Mouse (Mus musculus) lung, postnatal 10 days (tissue): ENCODE data around the gene Traf6.

Experiments
- DNase-seq: peaks from one replicate; pipeline ENCODE4 v3.0.0; 2021

The Traf6 gene

DNA sequence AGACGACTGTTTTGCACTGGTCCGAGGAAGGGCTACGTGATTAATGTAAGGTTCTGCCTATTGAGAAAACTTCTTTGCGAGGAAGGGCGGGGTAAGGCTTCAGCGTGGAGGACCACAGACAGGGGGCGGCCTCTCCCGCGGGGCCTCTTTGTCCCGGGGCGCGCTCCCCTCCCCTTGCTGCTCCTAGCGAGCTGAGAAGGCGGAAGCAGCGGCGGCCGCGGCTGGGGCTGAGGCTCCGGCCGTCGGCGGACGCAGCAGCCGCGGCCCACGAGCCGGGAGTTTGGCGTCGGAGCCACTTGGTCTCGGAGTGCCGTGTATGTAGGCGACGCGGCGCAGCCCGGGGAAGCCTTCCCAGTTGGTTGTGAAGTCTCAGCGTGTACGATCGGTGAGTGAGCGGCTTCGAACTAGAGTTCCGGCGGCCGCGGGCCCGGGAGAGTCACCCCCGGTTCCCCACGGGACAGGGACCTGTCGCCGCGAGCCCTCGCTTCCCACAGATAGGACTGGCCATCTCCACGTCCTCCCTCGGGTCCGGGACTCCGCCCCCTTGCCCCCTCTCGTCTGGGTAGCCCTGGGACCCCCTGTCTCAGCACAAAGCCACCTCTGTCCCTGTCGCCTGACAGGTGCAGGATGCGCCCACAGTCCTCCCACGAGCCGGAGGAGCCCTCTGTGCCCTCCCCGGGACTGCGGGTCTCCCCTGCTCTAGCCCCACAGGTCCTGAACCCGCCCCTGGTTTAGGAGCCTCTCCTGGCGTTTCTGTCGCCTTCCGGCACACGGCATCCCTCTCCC is at the start of gene Traf6:
Traf6 (plus strand) TSS at position 194 of the 786 bp plus-strand sequence.
- DNase-seq, result peak; percentile 95

DNA sequence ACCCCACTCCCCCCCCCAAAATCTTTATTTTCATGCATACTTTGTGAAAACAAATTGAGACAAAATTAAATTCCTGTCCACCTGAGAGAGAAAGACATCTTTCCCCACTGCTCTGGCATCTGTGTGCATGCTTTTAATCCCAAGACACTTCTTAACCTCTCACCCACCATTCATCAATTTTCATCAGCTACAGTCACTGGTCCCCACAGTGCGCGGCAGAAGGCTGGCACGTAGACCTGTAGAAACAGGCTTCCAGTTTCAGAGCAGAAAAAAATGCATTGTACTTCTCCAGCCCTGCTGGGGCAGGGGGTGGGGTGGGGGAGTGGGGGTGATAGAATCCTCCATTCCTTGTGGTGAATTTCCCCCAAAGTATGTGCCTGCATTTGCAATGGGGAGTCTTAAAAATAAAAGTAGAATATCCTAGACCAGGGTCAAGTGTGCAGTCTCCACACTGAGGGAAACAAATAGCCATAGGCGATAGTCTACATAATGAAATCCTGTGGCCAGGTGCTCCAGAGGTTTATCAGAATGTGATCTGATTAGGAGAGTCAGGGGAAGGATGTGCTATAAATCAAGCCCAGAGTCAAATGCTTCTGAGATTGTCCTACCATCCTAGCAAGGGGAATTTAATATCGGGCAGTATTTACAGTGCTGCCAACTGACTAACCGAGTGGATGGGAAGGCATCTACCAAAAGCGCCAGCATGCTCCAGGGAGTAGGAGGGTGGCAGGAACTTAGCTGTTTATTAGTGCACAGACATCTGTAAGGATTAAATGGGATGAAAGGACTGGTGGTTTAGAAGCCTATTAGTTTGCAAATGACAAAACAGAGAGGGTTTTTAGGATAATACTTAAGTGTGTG is 39.0 kb upstream of the Traf6 start:
- DNase-seq, result no peak

DNA sequence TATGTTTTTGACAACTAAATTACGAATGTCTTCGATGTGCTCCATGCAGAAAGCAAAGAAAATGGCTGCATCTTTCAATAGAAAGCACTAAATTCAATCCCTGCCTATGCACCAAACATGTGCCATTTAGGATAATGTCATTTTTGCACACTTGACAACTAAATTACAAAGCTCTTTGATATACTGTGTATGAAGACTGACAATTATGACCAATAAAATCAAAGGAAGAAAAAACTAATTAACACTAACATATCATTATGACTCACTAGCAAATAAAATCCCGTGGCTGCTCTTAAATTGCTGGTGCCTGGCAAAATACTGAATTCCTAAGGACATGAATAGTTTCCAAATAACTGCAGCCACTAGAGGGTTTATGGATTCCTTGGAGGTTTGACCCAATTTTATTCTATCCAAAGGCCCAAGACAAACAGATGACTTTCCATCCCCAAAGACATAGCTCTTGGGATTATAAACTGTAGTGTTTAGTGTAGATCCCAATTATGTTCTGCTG is 38.3 kb upstream of the Traf6 start:
- no peak for DNase-seq

DNA sequence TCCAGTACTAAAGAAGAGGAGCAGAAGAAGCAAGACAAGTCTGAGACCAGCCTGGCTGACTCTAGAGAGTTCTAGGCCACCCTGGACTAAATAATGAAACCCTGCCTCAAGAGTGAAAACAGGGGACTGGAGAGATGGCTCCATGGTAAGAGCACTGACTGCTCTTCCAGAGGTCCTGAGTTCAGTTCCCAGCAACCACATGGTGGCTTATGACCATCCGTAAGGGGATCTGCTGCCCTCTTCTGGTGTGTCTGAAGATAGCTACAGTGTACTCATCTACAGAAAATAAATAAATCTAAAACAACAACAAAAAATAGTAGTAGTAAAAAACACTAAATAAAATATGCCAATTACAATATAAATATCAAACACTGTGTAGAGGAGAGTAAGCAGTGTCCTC is 32.4 kb upstream of the Traf6 start:
- no peak for DNase-seq

DNA sequence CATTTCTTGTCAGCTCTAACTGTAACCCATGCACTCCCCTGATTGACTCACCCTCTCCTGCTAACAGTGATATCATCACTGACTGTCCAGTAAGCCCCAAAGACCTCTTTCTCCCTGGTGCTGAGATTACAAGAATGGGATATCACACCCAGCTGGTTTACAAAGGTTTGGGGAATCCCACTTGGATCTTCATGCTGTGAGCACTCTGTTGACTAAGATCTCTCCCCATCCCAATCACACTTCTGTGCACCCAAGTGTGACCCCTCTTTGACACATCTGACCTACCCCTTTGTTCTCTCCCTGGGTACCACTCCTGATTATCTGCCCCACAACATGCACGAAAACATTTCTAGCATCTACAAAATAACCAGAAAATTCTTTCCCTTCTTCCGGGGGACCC is 29.9 kb upstream of the Traf6 start:
- no peak for DNase-seq

DNA sequence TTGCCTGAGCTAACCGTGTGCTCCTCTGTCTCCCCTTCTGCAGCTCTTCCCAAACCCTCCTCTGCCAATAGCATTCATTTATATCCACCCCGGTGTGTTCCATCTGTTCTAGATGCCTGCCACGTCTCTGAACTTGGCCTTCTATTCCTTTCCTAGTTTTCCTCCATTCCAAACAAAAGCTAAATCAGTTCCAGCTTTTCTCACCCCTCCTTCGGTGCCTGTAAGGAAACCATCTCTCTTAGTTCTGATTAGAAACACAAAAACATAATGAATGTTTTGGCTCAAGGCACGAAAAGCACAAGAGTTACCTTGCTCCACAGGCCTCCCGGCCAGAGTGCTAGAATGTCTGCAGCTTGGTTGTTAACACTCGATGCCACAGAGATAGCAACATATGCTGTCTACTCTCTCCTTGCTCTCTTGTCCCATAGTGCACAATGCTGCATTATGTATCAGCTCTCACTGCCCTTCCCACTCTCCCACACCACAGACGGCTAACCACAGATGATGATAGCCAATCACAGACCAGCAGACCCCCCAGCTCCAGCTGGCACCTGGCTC is 29.0 kb upstream of the Traf6 start, which contains the start of the genes Rag1 and B230118H07Rik:
Rag1 (minus strand) TSS at position 388 of the 558 bp plus-strand sequence.
B230118H07Rik (minus strand) TSS at position 419 of the 558 bp plus-strand sequence.
- no peak for DNase-seq

DNA sequence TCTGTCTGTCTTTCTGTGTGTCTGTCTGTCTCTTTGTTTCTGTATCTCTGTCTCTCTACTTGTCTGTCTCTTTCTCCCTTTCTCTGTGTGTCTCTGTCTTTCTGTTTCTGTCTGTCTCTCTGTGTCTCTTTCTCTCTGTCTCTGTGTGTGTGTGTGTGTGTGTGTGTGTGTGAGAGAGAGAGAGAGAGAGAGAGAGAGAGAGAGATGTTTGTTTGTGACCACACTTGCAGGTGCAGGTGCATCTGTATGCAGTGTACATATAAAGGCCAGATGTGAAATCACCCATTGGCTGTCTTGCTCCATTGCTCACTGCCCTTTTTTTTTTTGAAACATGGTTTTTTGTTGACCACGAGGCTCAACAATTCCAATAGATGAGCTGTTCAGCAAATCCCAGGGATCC is 27.8 kb upstream of the Traf6 start:
- DNase-seq, result no peak

DNA sequence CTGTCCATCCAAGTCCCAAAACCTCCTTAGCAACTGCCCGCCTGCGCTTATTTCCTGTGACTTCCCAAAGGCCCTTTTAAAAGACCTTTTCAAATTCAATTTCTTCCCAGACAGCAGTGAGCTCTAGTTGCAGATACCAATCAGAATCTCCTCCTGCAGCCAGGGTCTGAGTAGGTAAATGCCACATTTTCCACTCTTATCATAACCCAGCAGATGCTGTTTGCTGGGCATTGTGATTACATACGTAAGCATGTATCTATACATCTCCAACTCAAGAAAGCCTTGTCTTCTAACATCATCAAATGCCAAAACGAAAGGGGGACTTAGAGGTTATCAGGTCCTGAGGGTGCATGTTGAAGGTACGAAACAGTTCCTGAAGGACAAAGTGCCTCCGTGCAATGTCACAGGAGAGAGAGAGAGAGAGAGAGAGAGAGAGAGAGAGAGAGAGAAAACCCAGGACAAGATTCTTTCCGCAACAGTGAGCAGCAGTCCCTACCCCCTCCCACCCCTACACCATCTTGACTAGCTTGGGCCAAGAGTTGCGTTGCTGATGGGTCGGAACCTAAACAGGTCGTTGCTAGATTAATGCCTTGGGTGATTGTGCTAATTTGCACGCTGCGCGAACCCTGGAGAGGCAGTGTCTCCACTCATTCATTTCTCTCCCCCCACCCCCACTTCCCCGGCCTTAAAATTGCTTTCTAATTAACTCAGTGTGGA is 25.9 kb upstream of the Traf6 start:
- DNase-seq, result peak; percentile 3

DNA sequence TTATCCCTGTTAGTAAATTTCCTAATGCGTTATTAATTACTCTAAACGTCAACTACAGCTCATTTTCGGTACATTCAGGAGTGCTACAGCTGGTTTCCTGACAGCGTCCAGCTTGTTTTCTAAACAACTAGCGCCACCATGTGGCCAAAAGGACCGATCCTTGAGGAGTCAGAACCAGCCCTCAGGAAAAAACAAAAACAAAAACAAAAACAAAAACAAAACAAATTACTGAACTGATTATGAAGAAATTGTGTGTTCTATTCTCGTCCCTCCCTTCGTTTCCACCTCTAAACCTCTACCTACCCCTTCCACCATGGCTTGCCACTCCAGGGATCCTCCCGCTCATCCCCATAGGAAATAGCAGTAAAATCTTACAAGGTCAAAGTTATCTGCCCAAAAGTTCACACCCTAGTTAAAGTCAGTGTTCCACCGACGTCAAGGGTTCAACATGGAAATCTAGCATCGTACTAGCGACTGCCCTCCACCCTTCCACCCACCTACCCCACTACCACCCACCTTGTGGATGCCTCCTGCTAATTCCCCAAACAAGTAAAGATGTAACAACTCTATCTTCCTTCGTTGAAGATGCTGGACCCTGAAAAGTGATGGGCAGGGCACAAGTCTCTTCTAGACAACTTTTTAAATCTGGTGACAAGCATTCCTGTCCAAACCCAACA is 25.2 kb upstream of the Traf6 start:
- peak; percentile 79 for DNase-seq

DNA sequence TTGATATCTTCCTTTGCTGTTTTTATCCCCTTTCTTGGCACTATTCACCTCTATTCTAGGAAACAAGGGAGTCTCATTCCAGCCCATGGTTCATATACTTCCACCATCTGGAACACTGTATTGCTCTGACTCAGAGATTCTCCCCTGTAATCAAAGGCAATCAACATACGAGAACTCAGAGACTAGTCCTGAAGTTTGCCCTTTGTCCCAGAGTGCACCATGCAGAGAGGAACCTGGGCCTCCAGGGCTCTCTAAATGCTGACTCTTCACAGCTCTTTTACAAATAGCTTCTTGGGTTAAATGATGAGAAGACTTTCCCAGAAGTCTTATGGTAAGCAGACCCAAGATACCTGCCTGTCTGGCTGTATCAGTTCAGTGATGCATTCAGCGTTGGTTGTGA is 17.7 kb upstream of the Traf6 start:
- no peak for DNase-seq

DNA sequence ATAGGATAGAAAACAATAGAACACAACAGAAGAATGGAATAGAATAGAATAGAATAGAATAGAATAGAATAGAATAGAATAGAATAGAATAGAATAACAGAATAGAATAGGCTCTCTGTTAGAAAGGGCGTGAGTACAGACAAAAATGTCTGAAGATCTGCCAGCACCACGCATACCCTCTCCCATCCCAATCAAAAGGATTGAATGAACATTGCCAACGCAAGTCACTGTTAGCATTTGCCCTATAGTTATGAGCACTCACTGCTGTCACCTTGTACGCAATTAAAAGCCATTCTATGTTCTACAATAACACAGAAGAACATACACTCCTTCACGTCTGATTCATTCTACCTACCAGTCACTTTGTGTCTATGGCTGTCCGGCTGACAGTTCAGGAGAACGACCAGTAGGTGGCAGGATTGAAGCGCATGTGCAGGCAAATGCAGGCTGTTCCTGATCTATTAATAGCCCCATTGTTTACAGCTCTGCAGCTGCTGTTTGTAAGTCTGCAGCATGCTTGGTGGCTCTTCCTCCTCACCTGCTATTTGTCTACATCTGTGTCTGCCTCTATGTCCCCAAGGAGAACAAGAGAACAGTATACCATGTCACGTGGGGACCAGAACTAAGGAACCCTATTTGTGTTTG is 13.0 kb upstream of the Traf6 start:
- DNase-seq, result peak; percentile 86

DNA sequence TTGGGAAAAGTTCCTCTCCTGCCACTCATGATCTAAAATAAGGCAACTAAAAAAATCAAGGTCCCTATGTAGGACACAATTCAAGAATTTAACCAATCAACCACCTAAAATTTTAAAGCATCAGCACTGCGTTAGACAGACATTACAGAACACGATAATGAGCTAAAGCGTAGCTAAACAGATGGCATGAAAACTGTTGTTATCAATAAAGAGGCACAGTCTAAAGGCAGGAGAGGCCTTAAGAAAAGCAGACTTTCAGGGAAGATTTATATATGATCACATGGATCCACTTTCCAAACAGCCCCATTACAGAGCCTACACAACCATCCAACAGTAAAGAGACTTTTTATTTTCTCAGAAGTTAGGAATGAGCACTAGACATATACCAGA is 12.5 kb upstream of the Traf6 start:
- DNase-seq, result no peak

DNA sequence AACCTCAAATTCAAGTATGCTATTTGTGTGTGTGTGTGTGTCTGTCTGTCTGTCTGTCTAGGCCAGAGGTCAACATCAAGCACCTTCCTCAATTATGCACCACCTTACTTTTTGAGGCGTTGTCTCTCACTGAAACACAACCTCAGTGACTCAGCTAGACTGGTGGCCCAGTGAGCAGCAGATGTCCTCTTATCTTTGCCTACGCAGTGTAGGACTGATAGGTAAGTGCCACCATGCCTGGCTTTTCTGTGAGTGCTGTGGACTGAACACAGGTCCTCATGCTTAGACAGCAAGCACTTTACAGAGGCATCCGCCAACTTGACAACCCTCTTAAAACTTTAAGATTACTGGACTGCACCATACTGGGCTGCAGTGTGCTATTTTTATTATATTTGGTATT is 9.5 kb upstream of the Traf6 start:
- no peak for DNase-seq

DNA sequence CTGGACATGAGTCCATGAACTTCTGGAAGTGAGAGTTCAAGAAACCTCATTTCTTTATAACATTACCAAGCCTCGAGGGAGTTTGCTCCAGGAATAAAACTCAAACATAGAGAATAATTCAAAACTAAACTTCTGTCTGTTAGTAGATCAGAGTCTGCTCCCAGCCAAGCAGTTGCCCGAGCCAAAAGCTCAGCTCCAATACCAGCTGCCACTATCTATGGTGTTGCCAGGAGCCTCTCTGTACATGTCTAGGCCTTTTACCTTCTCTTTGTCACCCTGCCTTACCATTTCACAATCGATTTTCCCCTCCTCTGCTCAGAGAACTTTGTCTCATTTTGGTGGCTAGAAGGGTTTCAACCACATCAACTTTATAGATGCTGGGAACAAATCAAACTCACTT is 4.7 kb upstream of the Traf6 start:
- DNase-seq, result no peak

DNA sequence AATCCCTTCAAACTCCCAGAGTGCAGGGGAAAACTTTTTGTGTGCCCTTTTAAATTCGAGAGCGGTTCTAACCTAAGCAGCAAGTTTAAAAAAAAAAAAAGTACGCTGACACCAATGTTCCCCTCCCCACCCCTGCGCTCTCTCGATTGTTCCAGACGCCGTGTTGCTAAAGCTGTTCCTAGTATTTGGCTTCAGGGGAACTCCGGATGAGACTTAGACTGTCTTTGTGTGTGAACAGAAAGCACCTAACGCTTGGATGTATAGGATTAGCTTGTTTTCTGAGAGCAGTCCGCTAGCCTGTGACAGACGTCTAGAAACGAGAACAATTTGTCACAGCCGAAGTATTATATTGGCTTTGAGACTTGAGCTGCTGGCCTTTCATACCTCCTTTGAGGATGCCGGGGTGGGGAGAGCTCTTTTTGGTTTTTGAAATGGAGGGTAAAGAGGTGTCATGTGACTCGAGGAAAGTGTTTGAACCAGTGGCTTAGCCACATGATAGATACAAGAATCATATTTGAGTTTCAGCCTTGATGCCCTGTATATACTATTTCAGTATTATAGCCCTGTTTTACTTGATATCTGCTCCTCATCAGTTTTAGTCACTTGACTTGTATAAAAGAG is 1.0 kb downstream of the Traf6 start:
- DNase-seq, result peak; percentile 36

DNA sequence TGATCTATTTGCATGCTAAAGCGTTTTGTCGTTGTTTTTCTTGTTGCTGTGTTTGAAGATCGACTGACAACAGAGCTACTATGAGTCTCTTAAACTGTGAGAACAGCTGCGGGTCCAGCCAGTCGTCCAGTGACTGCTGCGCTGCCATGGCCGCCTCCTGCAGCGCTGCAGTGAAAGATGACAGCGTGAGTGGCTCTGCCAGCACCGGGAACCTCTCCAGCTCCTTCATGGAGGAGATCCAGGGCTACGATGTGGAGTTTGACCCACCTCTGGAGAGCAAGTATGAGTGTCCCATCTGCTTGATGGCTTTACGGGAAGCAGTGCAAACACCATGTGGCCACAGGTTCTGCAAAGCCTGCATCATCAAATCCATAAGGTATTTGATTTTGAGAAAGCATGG is 6.2 kb downstream of the Traf6 start:
- no peak for DNase-seq

DNA sequence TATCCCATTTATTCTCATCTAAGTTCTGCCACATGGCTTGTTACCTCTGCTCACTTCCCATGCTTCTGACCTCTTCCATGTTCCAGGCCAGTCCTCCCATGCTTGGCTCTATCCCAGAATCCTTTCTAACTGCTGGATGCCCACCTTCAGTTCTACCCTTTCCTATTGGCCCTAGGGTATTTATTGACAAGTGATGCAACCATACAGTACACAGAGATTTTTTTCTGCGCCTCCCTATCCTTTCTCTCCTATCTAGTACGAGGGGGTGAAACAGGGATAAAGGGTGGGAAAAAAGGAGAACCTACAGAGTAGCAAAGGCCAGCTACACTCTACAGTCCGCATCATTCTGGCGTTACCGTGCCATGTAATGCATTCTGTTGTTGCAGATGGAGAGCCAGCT is 9.8 kb downstream of the Traf6 start:
- DNase-seq, result no peak

DNA sequence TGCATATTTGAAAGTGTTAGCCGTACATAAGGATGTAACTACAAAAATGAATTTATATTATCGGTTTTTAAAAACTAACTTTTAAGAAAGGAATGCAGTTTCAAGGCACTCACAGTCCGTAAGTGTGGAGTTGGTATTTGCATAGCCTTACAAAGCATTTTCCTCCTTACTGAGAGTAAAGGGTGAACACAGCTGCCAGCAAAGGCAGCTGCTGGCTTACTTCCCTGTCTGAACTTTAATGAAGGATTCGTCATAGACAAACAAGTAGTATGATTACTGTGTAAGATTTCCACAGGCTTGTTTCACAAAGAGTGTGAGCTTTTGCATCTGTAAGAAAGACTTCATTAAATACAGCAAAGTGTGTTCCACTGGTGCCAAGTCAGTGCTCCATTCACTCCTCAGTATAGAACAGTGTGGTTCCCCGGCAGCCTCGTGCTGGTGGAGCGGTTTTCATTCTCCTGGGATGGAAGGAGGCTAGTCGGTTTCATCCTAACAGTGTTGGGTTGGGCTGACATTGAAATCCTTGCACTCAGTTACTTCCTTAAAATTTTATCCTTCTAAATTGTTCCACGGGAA is 12.1 kb downstream of the Traf6 start:
- DNase-seq, result peak; percentile 31

DNA sequence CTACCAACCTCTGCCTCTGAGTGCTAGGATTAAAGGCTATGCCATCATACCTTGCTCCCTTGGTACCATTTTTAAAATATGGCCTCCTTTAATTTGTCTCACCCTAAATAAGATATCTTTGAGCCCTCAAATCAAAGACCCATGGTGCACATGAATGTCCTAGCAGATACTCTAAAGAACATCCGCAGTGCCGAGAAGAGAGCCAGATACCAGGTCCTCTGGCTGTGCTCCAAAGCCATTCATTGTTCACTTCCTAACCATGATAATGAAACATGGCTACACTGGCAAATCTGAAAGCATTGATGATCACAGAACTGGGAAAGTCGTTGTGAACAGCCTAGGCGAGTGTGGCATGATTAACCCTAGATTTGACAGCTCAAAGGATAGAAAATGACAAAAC is 14.8 kb downstream of the Traf6 start:
- DNase-seq, result no peak

DNA sequence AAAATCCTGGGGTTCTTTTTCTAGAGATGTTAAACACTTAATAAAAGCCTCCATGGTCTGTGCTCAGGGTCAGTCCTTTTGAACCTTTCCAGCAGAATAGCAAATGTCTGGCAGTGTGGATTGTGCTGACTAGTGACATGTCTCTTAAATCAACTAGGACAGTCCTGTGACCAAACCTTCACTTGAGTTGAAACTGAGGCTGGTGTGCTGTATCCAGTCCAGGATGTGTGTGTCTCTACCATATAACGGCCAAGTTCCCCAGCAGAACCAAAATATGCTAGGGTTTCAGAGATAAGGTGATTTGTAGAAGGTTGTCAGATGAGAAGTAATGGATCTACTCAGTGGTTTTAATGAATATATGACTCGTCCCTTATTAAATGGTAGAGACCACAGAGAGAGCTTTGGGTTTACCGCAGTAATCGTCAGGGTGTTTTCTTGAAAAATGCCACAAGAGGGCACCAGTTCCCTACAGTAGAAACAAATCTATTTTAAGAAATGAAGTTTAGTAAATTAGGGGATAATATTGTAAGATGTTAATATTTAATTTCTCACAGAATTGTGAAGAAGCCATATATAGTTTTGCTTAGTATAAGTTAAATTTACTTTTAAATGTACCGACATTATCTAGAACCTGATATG is 15.5 kb downstream of the Traf6 start:
- peak; percentile 34 for DNase-seq
